Mouse (Mus musculus): ENCODE results near the gene Gm16223. TPM values are rescaled to one million over a fixed set of nuclear protein-coding genes. Genes with fewer than 3 reads are reported as not detected.

The Gm16223 gene
- total and polyA plus RNA-seq, 3 experiments, result not detected

GRCm38 (mm10) chr5:42164731-42165130, 97.0 kb downstream of the Gm16223 start:
- TF ChIP-seq CHD2 (IDR thresholded peaks at IDR 0.05; ENCODE audit: low read length) (no peak), POLR2A (IDR thresholded peaks at IDR 0.05; ENCODE audit: control insufficient read depth in 1 of 2, insufficient read depth in 1 of 2, low read depth in 1 of 2, low read length in 2 of 2, poor library complexity in 1 of 2) (no peak), UBTF (IDR thresholded peaks at IDR 0.05; ENCODE audit: borderline replicate concordance, insufficient read depth, low read depth, low read length) (no peak)
- Histone ChIP-seq H3K27me3 (ENCODE audit: control insufficient read depth in 1 of 2, insufficient read depth in 2 of 2, low read length in 2 of 2) (no peaks in the 10 kb centered on the region), H3K9me3 (replicated peaks; ENCODE audit: insufficient read depth, low read length) (no peaks in the 10 kb centered on the region), H3K4me1 (ENCODE audit: control insufficient read depth in 1 of 2, insufficient read depth in 2 of 2, low read length in 2 of 2) (no peaks in the 10 kb centered on the region), H3K4me3 (ENCODE audit: control insufficient read depth in 1 of 2, insufficient read depth in 1 of 2, low read depth in 2 of 2, low read length in 2 of 2) (no peak overlapping the region), H3K36me3 (ENCODE audit: control insufficient read depth in 1 of 2, insufficient read depth in 2 of 2, low read length in 2 of 2) (no peaks in the 10 kb centered on the region), H3K9ac (ENCODE audit: control insufficient read depth, low read depth, low read length, poor library complexity, severe bottlenecking) (no peak overlapping the region), H3K27ac (ENCODE audit: control insufficient read depth, low read depth, low read length) (no peak overlapping the region), H3K79me2 (ENCODE audit: control insufficient read depth, insufficient read depth, low read length, poor library complexity) (no peaks in the 10 kb centered on the region)
- no peak for DNase-seq (ENCODE audit: low read depth, low spot score)

- no peaks in the 10 kb centered on the region for H3K27me3 ChIP-seq (ENCODE audit: control insufficient read depth in 1 of 2, insufficient read depth in 2 of 2, low read length in 2 of 2)
- no peak overlapping the region for H3K4me3 ChIP-seq (ENCODE audit: control insufficient read depth in 1 of 2, insufficient read depth in 1 of 2, low read depth in 2 of 2, low read length in 2 of 2)
- no peak for DNase-seq (ENCODE audit: low read depth, low spot score)
- no peaks in the 10 kb centered on the region for H3K4me1 ChIP-seq (ENCODE audit: control insufficient read depth in 1 of 2, insufficient read depth in 2 of 2, low read length in 2 of 2)
- no peak overlapping the region for H3K9ac ChIP-seq (ENCODE audit: control insufficient read depth, low read depth, low read length, poor library complexity, severe bottlenecking)
- H3K79me2 ChIP-seq (ENCODE audit: control insufficient read depth, insufficient read depth, low read length, poor library complexity), result no peaks in the 10 kb centered on the region
- H3K36me3 ChIP-seq (ENCODE audit: control insufficient read depth in 1 of 2, insufficient read depth in 2 of 2, low read length in 2 of 2), result no peaks in the 10 kb centered on the region
- H3K9me3 ChIP-seq (replicated peaks; ENCODE audit: insufficient read depth, low read length), result no peaks in the 10 kb centered on the region
- H3K27ac ChIP-seq (ENCODE audit: control insufficient read depth, low read depth, low read length), result no peak overlapping the region
- TF ChIP-seq RCOR1 (IDR thresholded peaks at IDR 0.05; ENCODE audit: low read depth, low read length), result no peak
- TF ChIP-seq MXI1 (IDR thresholded peaks at IDR 0.05; ENCODE audit: low read depth, low read length), result no peak
- TF ChIP-seq ETS1 (IDR thresholded peaks at IDR 0.05; ENCODE audit: low read depth, low read length), result no peak
- no peak for TF ChIP-seq MYC (IDR thresholded peaks at IDR 0.05; ENCODE audit: low read depth, low read length)
Measured at GRCm38 (mm10) chr5:42166311-42166710, 98.6 kb downstream of the Gm16223 start.

DNA sequence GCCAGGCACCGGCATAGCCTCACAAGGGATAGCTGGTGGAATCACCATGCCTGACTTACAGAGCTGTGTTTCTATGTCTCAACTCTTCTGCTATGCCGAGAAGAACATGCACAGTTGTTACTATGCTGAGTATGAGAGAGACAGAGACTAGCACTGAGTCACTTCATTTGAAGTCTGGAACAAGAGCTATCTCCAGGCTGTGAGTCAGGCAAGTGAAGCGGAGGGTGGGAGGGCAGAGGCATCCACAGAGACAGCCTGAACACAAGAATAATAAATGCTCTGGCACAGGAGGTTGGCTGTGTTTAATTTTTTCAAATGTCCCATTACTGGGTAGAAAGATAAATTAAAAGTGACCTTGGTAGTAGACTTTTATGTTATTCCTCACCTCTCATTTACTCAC, 100.3 kb downstream of the Gm16223 start:
- Histone ChIP-seq H3K27ac (ENCODE audit: control insufficient read depth, low read depth, low read length) (no peak overlapping the region), H3K27me3 (ENCODE audit: control insufficient read depth in 1 of 2, insufficient read depth in 2 of 2, low read length in 2 of 2) (no peaks in the 10 kb centered on the region), H3K9ac (ENCODE audit: control insufficient read depth, low read depth, low read length, poor library complexity, severe bottlenecking) (no peak overlapping the region), H3K9me3 (replicated peaks; ENCODE audit: insufficient read depth, low read length) (no peaks in the 10 kb centered on the region), H3K4me1 (ENCODE audit: control insufficient read depth in 1 of 2, insufficient read depth in 2 of 2, low read length in 2 of 2) (no peaks in the 10 kb centered on the region), H3K4me3 (ENCODE audit: control insufficient read depth in 1 of 2, insufficient read depth in 1 of 2, low read depth in 2 of 2, low read length in 2 of 2) (no peak overlapping the region), H3K79me2 (ENCODE audit: control insufficient read depth, insufficient read depth, low read length, poor library complexity) (no peaks in the 10 kb centered on the region), H3K36me3 (ENCODE audit: control insufficient read depth in 1 of 2, insufficient read depth in 2 of 2, low read length in 2 of 2) (no peaks in the 10 kb centered on the region)
- TF ChIP-seq NRF1 (IDR thresholded peaks at IDR 0.05; ENCODE audit: insufficient read depth, low read depth, low read length, poor library complexity, severe bottlenecking), result no peak
- TF ChIP-seq ZKSCAN1 (IDR thresholded peaks at IDR 0.05; ENCODE audit: low read depth, low read length), result no peak
- no peak for TF ChIP-seq ELF1 (IDR thresholded peaks at IDR 0.05; ENCODE audit: low read depth, low read length)
- TF ChIP-seq ZNF384 (IDR thresholded peaks at IDR 0.05; ENCODE audit: low read depth, low read length), result no peak
- TF ChIP-seq E2F4 (IDR thresholded peaks at IDR 0.05; ENCODE audit: borderline replicate concordance, low read depth, low read length), result no peak
- TF ChIP-seq CHD2 (IDR thresholded peaks at IDR 0.05; ENCODE audit: low read length), result no peak
- no peak for TF ChIP-seq ZC3H11A (IDR thresholded peaks at IDR 0.05; ENCODE audit: low read depth, low read length)
- no peak for TF ChIP-seq POLR2A (IDR thresholded peaks at IDR 0.05; ENCODE audit: control insufficient read depth in 1 of 2, insufficient read depth in 1 of 2, low read depth in 1 of 2, low read length in 2 of 2, poor library complexity in 1 of 2)
- no peak for TF ChIP-seq TAL1 (IDR thresholded peaks at IDR 0.05; ENCODE audit: low read length)
- TF ChIP-seq POLR2AphosphoS2 (IDR thresholded peaks at IDR 0.05; ENCODE audit: low read length), result no peak
- no peak for TF ChIP-seq MAFK (IDR thresholded peaks at IDR 0.05; ENCODE audit: borderline replicate concordance, low read depth, low read length)
- no peak for TF ChIP-seq TBP (IDR thresholded peaks at IDR 0.05; ENCODE audit: low read depth, low read length)
- TF ChIP-seq UBTF (IDR thresholded peaks at IDR 0.05; ENCODE audit: borderline replicate concordance, insufficient read depth, low read depth, low read length), result no peak
- TF ChIP-seq EP300 (IDR thresholded peaks at IDR 0.05; ENCODE audit: low read depth in 1 of 2, low read length in 2 of 2), result no peak
- no peak for DNase-seq (ENCODE audit: low read depth, low spot score)

All from MEL (cell line).